Mouse (Mus musculus): ENCODE measurements at regions not wholly inside any gene's neighbourhood (a gene's known extent, or its start where the extent isn't known, plus 50 kb on each side); places are given as distances from the start of the nearest gene placed in this dataset.

DNA sequence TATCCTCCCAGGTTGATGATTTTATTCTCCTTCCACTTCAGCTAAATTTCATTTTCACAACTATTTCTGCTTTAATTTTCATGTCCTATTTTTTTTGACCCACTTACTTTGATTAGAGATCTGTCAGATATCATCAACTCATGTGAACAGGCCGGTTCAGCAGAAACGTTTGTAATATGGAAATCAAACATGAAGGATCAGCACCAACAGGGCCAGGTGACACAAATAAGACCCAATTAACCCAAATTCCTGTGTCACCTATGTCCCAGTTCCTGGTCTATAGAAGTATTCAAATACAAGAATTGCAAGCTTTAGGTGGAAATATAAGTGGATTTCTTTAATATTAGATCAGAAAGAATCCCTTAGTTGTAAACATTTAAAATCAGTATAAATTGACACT lies 332.7 kb downstream of the 1700017N19Rik start:
- DNase-seq, result no peak

DNA sequence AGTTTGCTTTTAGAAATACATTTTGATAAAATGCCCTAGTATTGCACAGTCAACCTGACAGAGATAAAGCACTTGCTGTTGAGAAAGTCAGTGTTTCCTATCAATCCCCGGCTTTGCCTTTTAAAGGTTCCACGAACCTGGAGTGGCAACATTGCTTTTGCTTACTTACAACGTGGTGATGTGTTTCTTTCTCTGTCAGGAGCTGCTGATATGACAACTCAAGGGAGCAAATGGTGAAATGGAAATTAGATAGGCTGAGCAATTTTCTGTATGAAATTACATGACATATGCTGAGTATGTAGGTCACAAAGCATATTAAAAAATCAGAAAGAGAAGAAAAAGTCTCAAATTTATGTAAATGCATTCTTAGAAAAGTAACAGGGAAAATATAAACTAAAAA lies 336.8 kb downstream of the 1700017N19Rik start:
- no peak for DNase-seq

DNA sequence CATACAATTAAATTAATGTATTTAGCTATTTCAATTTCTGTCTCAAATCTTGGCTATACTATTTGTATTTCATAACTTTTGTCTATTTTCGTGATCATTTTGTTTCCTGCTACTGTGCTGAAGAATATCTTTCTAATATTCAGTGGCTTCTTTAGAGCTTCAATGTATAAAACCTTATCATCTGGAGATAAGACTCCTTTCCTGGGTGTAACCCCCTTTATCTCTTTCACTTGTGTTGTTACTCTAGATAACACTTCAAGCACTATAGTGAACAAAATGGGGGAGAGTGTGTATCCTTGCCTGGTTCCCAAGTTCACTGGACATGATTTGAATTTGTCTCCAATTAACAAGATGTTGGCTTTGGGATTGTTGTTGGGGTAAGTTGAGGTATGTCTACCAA lies 341.5 kb downstream of the 1700017N19Rik start:
- no peak for DNase-seq

DNA sequence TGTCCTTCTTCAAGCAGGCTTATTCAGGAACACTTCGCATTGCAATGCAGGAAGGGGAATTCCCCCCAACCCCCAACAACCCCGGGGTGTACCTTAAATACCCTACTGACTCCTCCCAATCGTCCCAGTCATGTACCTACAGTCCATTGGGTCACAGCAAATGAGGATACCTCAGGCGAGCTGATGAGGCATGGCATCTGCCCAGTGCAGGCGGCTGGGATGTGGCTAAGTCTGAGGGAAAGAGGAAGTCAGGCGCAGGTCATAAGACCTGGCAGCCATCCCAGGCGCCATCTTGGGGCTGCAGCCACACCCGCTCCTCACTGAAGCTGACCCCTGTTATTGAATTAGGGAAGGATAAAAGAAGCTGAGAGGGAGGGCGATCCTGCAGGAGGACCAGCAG lies 368.1 kb downstream of the 1700017N19Rik start:
- no peak for DNase-seq

DNA sequence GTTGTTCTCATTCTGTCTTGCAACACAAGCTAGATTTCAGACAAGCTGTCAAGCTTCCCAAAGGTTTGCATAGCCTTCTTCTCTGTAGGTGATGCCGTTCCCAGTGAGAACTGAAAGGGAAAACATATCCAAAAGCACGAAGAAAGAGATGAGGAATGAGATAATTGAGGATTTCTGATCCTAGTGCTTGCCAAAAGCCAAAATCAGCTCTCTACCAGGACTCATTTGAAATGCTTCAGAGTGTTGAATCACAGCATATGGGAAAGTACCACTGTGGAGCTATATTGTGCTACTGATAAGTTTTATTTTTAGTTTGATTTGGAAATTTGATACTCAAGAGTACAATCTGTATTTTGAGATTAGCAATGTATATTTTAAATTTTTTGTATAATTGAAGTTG lies 413.2 kb downstream of the 1700017N19Rik start:
- DNase-seq, result no peak

DNA sequence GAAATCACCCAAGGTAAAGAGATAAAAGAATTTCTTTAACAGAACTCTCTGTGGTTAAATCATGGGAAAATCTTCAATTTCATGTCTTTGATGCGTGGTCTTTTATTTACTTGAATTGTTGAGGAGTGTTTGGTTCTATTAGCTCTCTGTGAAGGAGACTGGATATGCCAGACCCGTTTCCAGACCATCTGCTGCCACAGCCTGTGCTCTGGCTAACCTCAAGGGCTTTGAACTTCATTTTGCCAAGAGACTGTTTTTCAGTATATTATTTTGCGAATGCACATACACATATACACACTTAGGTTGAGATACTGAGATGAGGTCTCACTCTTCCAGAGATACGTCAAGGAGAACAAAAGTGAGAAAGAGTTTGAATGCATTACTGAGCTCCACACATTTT lies 414.4 kb downstream of the 1700017N19Rik start:
- DNase-seq, result no peak

DNA sequence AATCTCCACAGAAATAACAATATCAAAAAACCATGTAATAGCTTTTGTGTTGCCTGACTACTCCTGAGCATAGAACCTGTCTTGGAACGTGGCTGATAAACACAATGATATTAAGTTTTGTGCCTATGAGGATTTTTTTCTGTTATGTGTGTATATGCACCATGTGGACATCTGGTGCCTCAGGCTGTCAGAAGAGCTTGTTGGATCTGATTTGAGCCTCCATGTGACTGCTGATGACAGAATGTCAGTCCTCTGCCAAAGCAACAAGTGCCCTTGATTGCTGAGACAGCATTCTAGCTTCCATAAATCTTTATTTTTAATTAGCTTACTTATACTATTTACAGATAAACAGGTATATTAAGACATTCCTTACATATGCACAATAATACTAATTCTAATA lies 425.1 kb downstream of the 1700017N19Rik start:
- DNase-seq, result no peak

DNA sequence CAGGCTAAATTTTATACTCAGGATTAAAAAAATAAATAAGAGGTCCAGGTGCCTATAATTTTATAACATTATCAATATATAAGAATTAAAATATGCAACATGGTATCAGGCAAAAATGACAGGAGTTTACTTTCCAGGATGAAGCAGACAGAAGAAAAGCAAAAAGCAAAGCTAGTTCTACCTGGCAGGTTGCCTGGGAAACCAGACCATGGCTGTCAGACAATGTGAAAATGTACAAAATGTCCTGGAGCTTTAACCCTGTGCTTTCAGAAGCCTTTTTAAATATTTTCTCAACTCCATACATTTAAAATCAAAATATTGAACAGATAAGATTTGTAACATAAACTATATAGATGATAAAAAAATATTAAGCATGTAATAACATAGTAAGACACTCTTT lies 448.3 kb downstream of the 1700017N19Rik start:
- no peak for DNase-seq

DNA sequence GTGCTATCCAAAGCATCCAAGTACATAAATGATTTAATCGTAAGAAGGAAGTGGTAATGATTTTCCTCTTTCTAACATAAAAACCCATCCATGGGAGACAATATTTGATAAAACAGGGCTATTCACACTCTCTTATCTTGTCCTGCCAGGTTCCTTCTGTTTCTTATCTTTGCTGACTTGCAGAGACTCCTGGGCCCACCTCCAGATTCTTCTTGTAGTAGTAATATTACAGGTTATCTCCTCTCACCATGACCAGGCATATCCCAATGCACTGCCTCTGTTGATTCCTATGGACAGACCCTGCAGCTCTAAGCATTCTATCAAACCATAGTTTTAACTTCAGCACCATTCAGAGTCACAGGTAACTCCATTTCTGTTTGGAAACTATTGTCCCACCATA lies 448.8 kb downstream of the 1700017N19Rik start:
- DNase-seq, result no peak

Measured in adrenal gland, postnatal 10 days (tissue).